Mouse (Mus musculus): ENCODE results near the gene Ap2s1. TPM values are rescaled to one million over a fixed set of nuclear protein-coding genes. Genes with fewer than 3 reads are reported as not detected.
A peak's percentile ranks its signal among the peaks of the same experiment; 100 is the strongest.
"Not testable (repeated sequence)": the region's sequence is repeated elsewhere in the genome, so short reads cannot be mapped to it uniquely, and the experiment has no call there.

Gene Ap2s1
- total RNA-seq (2021): 100 to 1,000 TPM; 278 to 295 TPM

DNA sequence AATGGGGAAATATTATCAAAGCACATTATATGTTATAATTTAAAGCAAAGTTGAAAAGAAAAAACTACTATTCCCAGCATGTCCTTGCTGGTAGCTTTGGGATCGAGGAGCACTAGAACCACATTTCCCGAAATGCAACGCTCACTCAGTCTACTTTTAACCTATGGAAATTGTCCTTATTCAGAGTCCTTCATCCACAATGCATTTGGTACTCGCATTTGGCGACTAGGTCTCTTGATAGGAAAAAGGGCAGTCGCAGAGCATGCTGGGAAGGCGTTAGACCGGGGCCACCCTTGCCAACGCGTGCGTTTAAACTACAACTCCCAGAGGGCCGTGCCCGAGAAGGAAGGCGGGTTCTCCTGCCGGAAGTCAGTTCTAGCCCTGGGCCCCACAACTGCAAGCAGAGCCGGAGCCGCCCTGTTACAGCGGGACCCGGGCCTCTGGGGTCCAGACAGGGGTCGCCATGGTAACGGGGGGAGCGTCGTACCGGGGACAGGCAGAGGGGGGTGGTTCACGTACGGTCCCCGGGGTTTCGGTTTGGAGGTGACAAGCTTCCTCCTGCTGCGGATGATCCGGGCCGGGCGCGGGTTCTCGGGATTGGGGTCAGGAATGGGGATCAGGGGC, at the start of gene Ap2s1:
TSS of gene Ap2s1 (plus strand) at position 338 of the 624 bp plus-strand sequence.
- DNase-seq (ENCODE audit: low spot score in 2 of 2): peak; percentile 98 to 100
- intact Hi-C loops (cut with DNase I): no loop called here

DNA sequence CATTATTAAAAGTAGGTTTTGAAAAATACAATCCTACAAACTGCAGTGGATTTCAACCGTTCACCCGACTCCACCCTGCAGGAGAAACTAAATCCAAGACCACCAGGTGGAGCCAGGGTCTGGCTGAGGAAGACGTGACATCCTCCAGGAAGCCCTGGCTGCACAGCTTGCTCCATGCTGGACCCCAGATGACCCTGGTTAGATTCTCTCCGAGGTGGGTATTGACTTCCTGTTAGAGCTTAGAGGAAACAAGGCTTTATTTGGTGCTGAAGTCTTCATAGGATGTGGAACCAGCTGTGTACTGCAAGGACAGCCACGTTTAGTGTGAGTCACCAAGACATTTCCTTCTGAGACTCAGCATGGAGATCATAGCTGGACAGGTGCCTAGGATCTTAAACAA, 49.0 kb upstream of the Ap2s1 start:
- intact Hi-C loops (cut with DNase I): no loop called here
- no peak for DNase-seq (ENCODE audit: low spot score in 2 of 2)

- peak; percentile 14 to 27 for DNase-seq (ENCODE audit: low spot score in 2 of 2)
- intact Hi-C loops (cut with DNase I): loop anchor here (1.0 kb wide), 1 partner anchor 66 kb away; no protein-coding TSS in a partner anchor
Measured at GRCm38 (mm10) chr7:16695025-16695424, 43.2 kb upstream of the Ap2s1 start.

GRCm38 (mm10) chr7:16699042-16699441, 39.2 kb upstream of the Ap2s1 start:
- intact Hi-C loops (cut with DNase I): no loop called here
- no peak for DNase-seq (ENCODE audit: low spot score in 2 of 2)

GRCm38 (mm10) chr7:16700583-16700982, 37.6 kb upstream of the Ap2s1 start:
- no peak for DNase-seq (ENCODE audit: low spot score in 2 of 2)
- intact Hi-C loops (cut with DNase I): no loop called here

- intact Hi-C loops (cut with DNase I): no loop called here
- DNase-seq (ENCODE audit: low spot score in 2 of 2): peak; percentile 35 to 95
Measured at GRCm38 (mm10) chr7:16706385-16706784, 31.8 kb upstream of the Ap2s1 start.

GRCm38 (mm10) chr7:16708244-16708643, 30.0 kb upstream of the Ap2s1 start:
- intact Hi-C loops (cut with DNase I): no loop called here

GRCm38 (mm10) chr7:16710604-16711003, 27.6 kb upstream of the Ap2s1 start:
- intact Hi-C loops (cut with DNase I): no loop called here
- no peak for DNase-seq (ENCODE audit: low spot score in 2 of 2)

More at GRCm38 (mm10) chr7:16708244-16708643, 30.0 kb upstream of the Ap2s1 start:
- no peak for DNase-seq (ENCODE audit: low spot score in 2 of 2)

- intact Hi-C loops (cut with DNase I): no loop called here
- no peak for DNase-seq (ENCODE audit: low spot score in 2 of 2)
Measured at GRCm38 (mm10) chr7:16712633-16713415, 25.4 kb upstream of the Ap2s1 start.

GRCm38 (mm10) chr7:16716456-16717152, 21.6 kb upstream of the Ap2s1 start:
- intact Hi-C loops (cut with DNase I): loop anchor here (2.0 kb wide), 1 partner anchor 36 kb away; no protein-coding TSS in a partner anchor
- DNase-seq (ENCODE audit: low spot score in 2 of 2): peak in 1 of 2 experiments; percentile 62

DNA sequence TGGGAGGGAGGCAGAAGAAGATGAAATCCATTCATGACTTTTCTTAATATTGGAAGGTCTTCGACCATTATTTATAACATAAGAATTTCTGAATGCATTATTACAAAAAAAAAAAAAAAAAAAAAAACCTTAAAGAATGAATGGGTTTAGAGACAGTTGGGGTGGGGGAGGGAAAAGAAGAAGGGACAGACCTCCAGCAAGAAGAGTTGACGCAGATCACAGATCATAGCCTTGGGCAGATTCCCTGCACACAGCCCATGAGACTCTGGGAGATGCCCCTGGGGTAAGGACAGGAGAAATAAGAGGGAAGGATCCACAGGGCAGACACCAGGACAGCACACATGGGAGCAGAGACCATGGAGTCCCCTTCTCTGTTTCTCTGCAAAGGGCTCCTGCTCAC, 16.6 kb upstream of the Ap2s1 start, which contains the start of gene Ceacam9:
TSS of gene Ceacam9 (plus strand) at position 301 of the 400 bp plus-strand sequence.
- intact Hi-C loops (cut with DNase I): no loop called here
- DNase-seq (ENCODE audit: low spot score in 2 of 2): no peak

DNA sequence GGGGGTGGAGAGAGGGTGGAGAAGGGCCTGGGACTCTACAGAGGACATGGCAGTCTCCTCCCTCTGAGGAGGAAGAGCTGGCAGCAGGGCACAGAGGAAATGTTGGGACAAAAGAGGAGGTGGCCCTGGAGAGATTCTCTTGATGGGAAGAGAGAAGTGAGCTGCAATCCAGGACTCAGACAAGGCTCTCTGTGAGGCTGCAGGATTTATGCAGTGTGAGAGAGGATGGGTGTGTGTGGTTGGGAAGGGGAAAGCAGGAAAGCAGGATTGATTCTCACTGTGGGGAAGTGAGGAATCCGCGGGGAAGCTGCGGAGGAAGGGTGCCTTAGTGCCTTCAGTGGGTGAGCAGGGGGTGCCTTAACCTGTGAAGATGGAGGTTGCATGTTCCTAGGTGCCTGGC, 15.7 kb upstream of the Ap2s1 start:
- peak in 1 of 2 experiments; percentile 56 for DNase-seq (ENCODE audit: low spot score in 2 of 2)
- intact Hi-C loops (cut with DNase I): not testable (repeated sequence)

- peak; percentile 66 to 68 for DNase-seq (ENCODE audit: low spot score in 2 of 2)
- intact Hi-C loops (cut with DNase I): loop anchor here (1.0 kb wide), 1 partner anchor 99 kb away; no protein-coding TSS in a partner anchor
Measured at GRCm38 (mm10) chr7:16728596-16729348, 9.4 kb upstream of the Ap2s1 start.

DNA sequence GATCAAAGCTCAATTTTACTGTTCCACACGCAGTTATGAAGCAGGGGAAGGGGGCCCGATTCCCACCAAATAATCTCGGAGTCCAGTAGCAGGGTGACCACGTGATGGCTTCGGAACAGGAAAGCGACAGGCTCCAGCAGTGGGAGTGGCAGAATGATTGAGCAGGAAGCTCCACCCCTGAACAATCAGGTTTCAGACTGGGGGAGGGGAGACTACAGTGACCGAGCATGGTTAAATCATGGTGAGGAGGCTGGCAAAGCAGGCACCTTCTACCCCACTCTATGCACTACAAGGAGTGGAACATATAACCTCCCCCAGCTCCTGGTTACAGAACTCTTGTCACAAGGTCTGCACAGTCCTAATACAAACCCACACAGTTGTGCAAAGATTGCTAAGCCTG, 8.6 kb upstream of the Ap2s1 start:
- intact Hi-C loops (cut with DNase I); DNase-seq (ENCODE audit: low spot score in 2 of 2): not testable (repeated sequence)

DNA sequence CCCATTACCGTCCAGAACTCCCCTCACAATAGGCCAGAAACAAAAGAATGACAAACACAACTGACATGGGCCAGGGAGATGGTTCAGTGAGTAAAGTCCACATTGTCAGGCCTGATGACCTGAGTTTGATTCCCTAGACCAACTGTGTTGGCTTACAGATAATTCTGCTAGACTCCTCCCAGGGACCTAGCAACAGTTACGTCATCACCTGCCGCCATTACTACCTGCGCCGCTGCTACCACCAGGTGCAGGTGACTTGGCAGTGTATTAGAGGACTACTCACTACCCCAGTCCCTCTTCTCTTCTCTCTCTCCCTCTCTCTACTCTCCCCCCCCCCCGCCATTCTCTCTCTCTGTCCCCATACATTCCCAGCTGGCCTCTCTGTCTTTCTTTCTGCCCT, 7.4 kb upstream of the Ap2s1 start:
- DNase-seq (ENCODE audit: low spot score in 2 of 2): no peak
- intact Hi-C loops (cut with DNase I): no loop called here

DNA sequence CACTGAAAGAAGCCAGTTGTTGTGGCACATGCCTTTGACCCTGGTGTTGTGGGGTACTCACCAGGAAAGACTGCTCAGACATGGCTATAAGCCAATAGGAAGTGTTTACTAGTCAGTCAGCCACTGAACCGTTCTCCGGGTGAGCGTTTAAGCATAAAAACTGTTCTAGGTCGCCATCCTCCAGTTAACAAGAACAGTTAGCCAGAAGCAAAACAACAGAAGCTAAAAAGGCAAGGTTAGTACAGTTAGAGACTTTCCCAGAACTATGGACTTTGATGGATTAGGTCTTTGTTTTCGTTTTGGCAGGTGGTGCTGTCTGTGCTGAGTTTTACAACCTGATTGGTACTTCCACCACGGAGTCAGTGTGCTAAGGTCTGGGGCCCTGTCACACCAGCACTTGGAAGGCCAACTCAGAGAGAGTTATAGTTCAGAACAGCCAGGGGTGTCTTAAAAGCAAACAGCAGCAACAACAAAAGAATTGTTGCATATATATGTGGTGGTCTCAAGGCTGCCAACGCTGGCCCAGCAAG, 6.3 kb upstream of the Ap2s1 start:
- no peak for DNase-seq (ENCODE audit: low spot score in 2 of 2)
- intact Hi-C loops (cut with DNase I): no loop called here

- intact Hi-C loops (cut with DNase I): no loop called here
- peak in 1 of 2 experiments; percentile 28 for DNase-seq (ENCODE audit: low spot score in 2 of 2)
Measured at GRCm38 (mm10) chr7:16737606-16738072, 571 bp upstream of the Ap2s1 start.

DNA sequence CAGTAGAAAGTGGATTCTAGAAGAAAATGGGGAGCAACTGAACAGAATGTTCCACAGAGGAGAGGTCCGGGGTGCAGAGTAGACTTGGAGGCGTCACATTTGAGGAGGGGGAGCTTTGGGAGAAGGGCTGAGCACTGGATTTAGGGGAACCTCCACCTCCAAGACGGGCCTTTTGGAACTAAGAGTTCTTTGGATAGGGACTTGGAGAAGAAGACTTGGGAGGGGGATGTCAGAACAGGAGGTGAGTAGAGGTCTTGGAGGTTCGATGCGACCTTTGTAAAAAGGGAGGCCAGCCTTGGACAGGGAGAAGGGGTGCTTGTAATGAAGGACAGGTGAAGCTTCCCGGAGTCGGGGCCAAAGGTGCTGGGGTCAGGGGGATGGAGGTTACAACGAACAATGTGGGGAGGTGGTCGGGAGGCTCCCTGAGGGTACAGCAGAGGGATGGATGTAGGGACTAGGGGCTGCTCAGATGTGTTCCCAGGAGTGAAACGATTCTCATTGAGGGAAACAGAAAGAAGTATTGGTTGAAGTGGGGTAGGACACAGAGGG, 920 bp downstream of the Ap2s1 start:
- intact Hi-C loops (cut with DNase I): no loop called here
- DNase-seq (ENCODE audit: low spot score in 2 of 2): no peak

GRCm38 (mm10) chr7:16745373-16745772, 7.2 kb downstream of the Ap2s1 start:
- intact Hi-C loops (cut with DNase I): loop anchor here (10.0 kb wide), 1 partner anchor 149 kb away; the partner anchor contains the start of gene Gng8
- DNase-seq (ENCODE audit: low spot score in 2 of 2): no peak
